Mouse (Mus musculus) MEL (cell line): ENCODE measurements around the gene Syt8.

Experiments
- CTCF ChIP-seq, 3 experiments: IDR thresholded peaks in 2 of 3; conservative IDR thresholded peaks in 1 of 3; 2 replicates each; pipeline ENCODE4 v1.5.1; 2011 to 2012; ENCODE audit warnings: low read length in 3 of 3, low read depth in 2 of 3, mild to moderate bottlenecking in 2 of 3, improper control_type of control experiment in 1 of 3, inconsistent platforms in 1 of 3, mixed read lengths in 1 of 3, moderate library complexity in 1 of 3; ENCODE audit not compliant: control insufficient read depth in 1 of 3, insufficient read depth in 1 of 3, poor library complexity in 1 of 3, severe bottlenecking in 1 of 3
- EP300 ChIP-seq, 2 experiments: IDR thresholded peaks; 2 replicates each; pipeline ENCODE4 v1.6.1; 2011; ENCODE audit warnings: improper control_type of control experiment in 2 of 2, low read length in 2 of 2, low read depth in 1 of 2, mild to moderate bottlenecking in 1 of 2
- MAZ ChIP-seq: IDR thresholded peaks from 2 replicates; pipeline ENCODE4 v1.6.1; 2012; ENCODE audit warnings: low read depth, mild to moderate bottlenecking, inconsistent platforms, low read length, improper control_type of control experiment
- POLR2A ChIP-seq, 2 experiments: IDR thresholded peaks; 2 replicates each; pipeline ENCODE4 v1.6.1; 2011 to 2012; ENCODE audit warnings: low read length in 2 of 2, mild to moderate bottlenecking in 2 of 2, control low read depth in 1 of 2, improper control_type of control experiment in 1 of 2, low read depth in 1 of 2, moderate library complexity in 1 of 2; ENCODE audit not compliant: control insufficient read depth in 1 of 2, insufficient read depth in 1 of 2, poor library complexity in 1 of 2
- POLR2AphosphoS2 ChIP-seq: IDR thresholded peaks from 2 replicates; pipeline ENCODE4 v1.6.1; 2011; ENCODE audit warnings: low read length, improper control_type of control experiment
- POLR2AphosphoS5 ChIP-seq: IDR thresholded peaks from 2 replicates; pipeline ENCODE4 v1.6.1; 2012; ENCODE audit warnings: low read depth, borderline replicate concordance, mild to moderate bottlenecking, inconsistent platforms, low read length, moderate library complexity, mixed read lengths

- TF ChIP-seq CTCF (IDR thresholded peaks at IDR 0.05 in 2 of 3, conservative IDR thresholded peaks at IDR 0.05 in 1 of 3; ENCODE audit: control insufficient read depth in 1 of 3, insufficient read depth in 1 of 3, low read depth in 2 of 3, low read length in 3 of 3, poor library complexity in 1 of 3, severe bottlenecking in 1 of 3), result no peak
- TF ChIP-seq MAZ, result no peak
- no peak for TF ChIP-seq POLR2A (IDR thresholded peaks at IDR 0.05; ENCODE audit: control insufficient read depth in 1 of 2, insufficient read depth in 1 of 2, low read depth in 1 of 2, low read length in 2 of 2, poor library complexity in 1 of 2)
- TF ChIP-seq EP300 (IDR thresholded peaks at IDR 0.05; ENCODE audit: low read depth in 1 of 2, low read length in 2 of 2), result no peak
- TF ChIP-seq POLR2AphosphoS2, result no peak
- TF ChIP-seq POLR2AphosphoS5, result no peak
These were observed 24.1 kb downstream of the Syt8 start for GRCm38 (mm10) chr7:142458676-142459298.
